Mouse (Mus musculus): ENCODE data around the gene Ccdc34.

GRCm38 (mm10) chr2:110180316-110180670 lies 162.7 kb downstream of the Ccdc34 start:
- TF ChIP-seq POLR2A (IDR thresholded peaks at IDR 0.05; ENCODE audit: control insufficient read depth, low read depth, low read length) (no peak), CTCF (IDR thresholded peaks at IDR 0.05; ENCODE audit: control insufficient read depth, insufficient read depth, insufficient replicate concordance, low read depth, low read length) (no peak)

Data from testis, adult 2 months (tissue).